Mouse (Mus musculus) cerebellum, adult 2 months (tissue): ENCODE results near the gene Smarca4.

Source experiments
- CTCF ChIP-seq: fragments of 200-500 bp; IDR thresholded peaks from 2 replicates; pipeline ENCODE4 v1.5.1; 2011; ENCODE audit warnings: low read depth, mild to moderate bottlenecking, control low read depth, low read length, moderate library complexity, borderline replicate concordance; ENCODE audit not compliant: insufficient read depth
- POLR2A ChIP-seq: fragments of 200-500 bp; IDR thresholded peaks from 2 replicates; pipeline ENCODE4 v1.6.1; 2011; ENCODE audit warnings: low read length, control low read depth, borderline replicate concordance; ENCODE audit not compliant: insufficient read depth

GRCm38 (mm10) chr9:21747238-21747774 is 131.3 kb downstream of the Smarca4 start:
- no peak for TF ChIP-seq CTCF
- TF ChIP-seq POLR2A, result no peak
